Mouse (Mus musculus) E14TG2a.4 (cell line): ENCODE results near the gene Gsta2.

Experiments
- CTCF ChIP-seq: conservative IDR thresholded peaks from 2 replicates; pipeline ENCODE4 v1.5.1; 2014; ENCODE audit warnings: low read length
- POU5F1 ChIP-seq: IDR thresholded peaks from 2 replicates; pipeline ENCODE4 v1.6.1; 2014; ENCODE audit warnings: low read length, borderline replicate concordance

DNA sequence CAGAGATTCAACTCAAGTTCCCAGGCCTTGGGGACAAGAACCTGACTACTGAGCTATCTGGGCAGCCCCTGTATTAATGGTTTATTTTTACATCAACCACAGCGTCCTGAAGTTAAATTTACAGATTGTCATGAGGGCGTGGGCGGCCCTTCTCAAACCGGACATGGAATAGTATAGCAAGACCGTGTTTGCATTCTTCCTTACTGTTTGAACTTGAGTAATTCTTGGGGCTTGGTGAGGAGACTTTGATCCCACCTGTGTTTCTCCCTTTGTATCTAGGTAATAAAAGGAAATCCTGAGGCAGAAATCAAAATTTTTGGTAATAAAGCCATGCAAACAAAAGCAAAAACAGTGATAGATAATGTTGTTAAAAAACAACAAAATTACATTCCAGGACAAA, 45.0 kb upstream of the Gsta2 start:
- TF ChIP-seq CTCF (no peak), POU5F1 (no peak)
